Mouse (Mus musculus) cerebellum, postnatal 36 days (tissue): ENCODE data around the gene Thra.

Experiments used
- DNase-seq, 2 experiments: peaks; one replicate each; pipeline ENCODE4 v3.0.0; 2021 to 2022; ENCODE audit warnings: mixed read lengths in 2 of 2

Gene Thra

GRCm38 (mm10) chr11:98781851-98782512 lies 41.5 kb downstream of the Thra start:
- DNase-seq = peak in 1 of 2 experiments; percentile 35

- peak; percentile 48 to 54 for DNase-seq
These were observed 42.3 kb downstream of the Thra start for GRCm38 (mm10) chr11:98782651-98783235.

GRCm38 (mm10) chr11:98783236-98783696 lies 42.8 kb downstream of the Thra start:
- peak; percentile 96 to 99 for DNase-seq

GRCm38 (mm10) chr11:98784139-98784538 lies 43.7 kb downstream of the Thra start:
- DNase-seq = no peak

GRCm38 (mm10) chr11:98785214-98785613 lies 44.8 kb downstream of the Thra start:
- DNase-seq = peak; percentile 23 to 43

- peak; percentile 75 to 79 for DNase-seq
These were observed 45.4 kb downstream of the Thra start for GRCm38 (mm10) chr11:98785772-98786281.

- peak; percentile 94 to 97 for DNase-seq
These were observed 46.1 kb downstream of the Thra start for GRCm38 (mm10) chr11:98786359-98787214.

GRCm38 (mm10) chr11:98787229-98787628 lies 46.8 kb downstream of the Thra start:
- peak in 1 of 2 experiments; percentile 31 for DNase-seq

GRCm38 (mm10) chr11:98787691-98788090 lies 47.3 kb downstream of the Thra start:
- DNase-seq = no peak

- DNase-seq = peak in 1 of 2 experiments; percentile 13
These were observed 47.7 kb downstream of the Thra start for GRCm38 (mm10) chr11:98788139-98788538.

- DNase-seq = peak; percentile 86
These were observed 48.2 kb downstream of the Thra start for GRCm38 (mm10) chr11:98788550-98789218.

GRCm38 (mm10) chr11:98789219-98789807 lies 48.9 kb downstream of the Thra start:
- DNase-seq = peak in 1 of 2 experiments; percentile 20

GRCm38 (mm10) chr11:98789824-98790223 lies 49.4 kb downstream of the Thra start:
- DNase-seq = no peak

- DNase-seq = no peak
These were observed 50.3 kb downstream of the Thra start for GRCm38 (mm10) chr11:98790631-98791205.

GRCm38 (mm10) chr11:98791448-98791847 lies 51.0 kb downstream of the Thra start:
- DNase-seq = no peak

GRCm38 (mm10) chr11:98792081-98792480 lies 51.6 kb downstream of the Thra start:
- DNase-seq = no peak

- DNase-seq = peak; percentile 74 to 81
These were observed 54.1 kb downstream of the Thra start for GRCm38 (mm10) chr11:98794469-98795014.

GRCm38 (mm10) chr11:98795015-98795713 lies 54.7 kb downstream of the Thra start, which contains the start of gene Msl1:
Gene Msl1 (plus strand): TSS chr11:98795516.
- DNase-seq = peak; percentile 84 to 90

- peak; percentile 51 to 58 for DNase-seq
These were observed 55.5 kb downstream of the Thra start for GRCm38 (mm10) chr11:98795714-98796514.
